Mouse (Mus musculus): Measurements from ENCODE around the gene Fbxl13.
A peak's percentile ranks its signal among the peaks of the same experiment; 100 is the strongest.

Gene Fbxl13

DNA sequence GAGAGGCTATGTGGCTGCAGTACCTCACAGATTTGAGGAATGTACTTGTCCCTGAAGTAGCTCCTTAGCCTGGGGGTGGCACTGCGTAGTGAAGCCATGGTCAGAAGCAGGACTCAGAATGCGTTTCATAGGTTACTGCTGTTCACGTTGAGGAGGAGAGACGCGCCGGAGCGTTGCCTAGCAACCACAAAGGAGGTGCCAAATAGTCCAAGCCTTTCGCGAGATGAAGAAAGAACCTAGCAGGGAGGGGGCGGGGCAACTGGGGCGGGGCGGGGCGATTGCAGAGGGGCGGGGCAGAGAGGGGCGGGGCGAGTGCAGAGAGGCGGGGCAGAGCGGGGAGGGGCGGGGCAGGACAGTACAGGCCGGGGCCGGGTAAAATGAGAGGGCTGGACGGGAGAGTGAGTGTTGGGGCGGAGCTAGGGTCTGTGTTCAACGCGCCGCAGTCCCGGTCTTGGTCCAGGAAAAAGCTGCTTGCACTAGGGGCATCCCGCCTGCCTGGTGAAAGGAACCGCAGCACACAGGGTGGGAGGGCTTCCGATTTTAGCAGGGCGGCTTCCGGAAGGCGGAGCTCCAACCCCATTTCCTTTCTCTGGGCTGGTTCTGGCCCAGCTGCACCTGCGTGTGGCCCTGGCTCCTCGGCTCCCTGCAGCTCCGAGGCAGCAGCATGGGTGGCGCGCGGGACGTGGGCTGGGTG, at the start of gene Fbxl13, which contains the start of gene Armc10:
Fbxl13 (minus strand) TSS at position 196 of the 694 bp plus-strand sequence.
Armc10 (plus strand) TSS at position 375 of the 694 bp plus-strand sequence.
- DNase-seq: peak; percentile 86

DNA sequence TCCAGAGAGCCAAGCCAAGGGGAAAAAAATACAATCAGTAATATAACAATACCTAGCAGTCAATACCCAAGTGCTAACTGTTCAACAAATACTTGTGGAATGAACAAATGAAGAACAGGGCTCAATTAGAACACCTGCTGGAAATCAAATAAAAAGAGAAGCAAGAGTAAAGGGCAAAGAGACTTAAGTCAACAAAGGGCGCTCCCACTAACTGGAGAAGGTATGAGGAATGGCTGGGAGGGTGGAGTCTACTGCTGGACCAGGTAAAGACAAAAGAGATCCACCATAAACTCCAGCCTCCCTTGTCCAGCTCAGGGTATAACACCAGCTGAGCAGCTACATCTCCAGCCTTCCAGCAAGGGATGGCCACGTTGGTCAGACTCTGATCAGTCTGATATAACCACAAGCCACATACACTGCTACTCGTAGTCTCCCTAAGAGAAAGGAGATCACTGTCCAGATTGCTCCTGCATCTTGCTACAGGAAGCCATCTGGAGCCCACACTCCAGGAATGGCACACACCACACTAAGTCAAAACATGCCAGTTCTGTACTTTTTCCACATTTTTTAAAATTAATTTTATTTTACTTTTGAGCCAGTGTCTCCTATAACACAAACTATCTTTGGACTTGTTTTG, 49.5 kb upstream of the Fbxl13 start:
- no peak for DNase-seq

DNA sequence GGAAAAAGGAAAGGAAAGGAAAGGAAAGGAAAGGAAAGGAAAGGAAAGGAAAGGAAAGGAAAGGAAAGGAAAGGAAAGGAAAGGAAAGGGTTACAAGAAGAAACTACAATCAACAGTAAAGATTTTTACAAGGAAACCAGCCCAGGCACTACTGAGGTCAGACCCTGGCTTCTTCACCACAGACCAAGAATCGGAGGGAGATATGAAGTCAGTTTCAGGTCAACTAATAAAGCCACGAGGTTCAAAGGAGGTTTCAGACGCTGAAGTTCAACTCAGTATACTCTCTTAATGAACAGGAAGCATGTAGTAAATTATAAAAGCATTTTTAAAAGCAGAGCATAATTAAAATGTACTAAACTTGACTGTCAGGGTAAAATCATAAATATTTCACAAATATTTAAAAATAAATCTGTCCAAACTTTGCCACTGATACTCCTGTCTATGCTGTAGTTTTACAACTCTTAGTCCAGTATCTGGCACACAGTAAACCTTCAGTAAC, 48.0 kb upstream of the Fbxl13 start:
- no peak for DNase-seq

DNA sequence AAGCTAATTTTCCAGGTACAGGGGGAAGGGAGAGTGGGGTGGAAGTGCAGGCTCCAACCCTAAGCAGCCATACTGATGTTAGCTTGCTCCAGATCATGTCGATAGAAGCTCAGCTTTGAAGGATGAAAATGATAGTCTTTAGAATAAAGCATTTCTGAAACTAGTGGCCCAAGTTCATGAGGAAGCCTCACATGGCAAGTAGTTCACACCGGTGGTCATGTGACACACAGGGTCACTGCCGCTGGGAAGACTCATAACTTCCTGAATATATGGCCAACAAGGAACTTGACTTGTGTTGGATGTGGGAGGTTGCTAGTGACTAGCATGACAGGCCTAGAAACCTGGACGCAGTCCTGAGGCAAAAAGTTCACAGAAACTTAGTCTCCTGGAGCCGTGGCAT, 46.8 kb upstream of the Fbxl13 start:
- DNase-seq: no peak

DNA sequence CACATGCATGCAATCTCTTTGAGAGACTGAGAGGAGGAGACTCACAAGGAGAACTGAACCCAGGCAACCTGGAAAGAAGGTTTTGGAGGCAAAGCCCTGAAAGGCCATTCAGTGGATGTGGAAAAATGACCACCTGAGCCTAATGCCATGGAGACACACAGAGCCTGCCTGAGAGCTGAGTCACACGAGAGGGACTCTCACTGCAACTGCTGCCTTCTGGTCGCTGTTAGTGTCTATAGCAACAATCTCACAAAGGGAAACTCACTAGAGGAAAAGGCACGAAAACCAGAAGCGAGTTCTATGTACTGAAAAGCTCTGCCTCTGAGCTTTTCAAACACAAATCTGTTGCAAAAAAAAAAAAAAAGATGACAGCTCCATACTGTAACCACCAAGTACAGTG, 41.6 kb upstream of the Fbxl13 start:
- no peak for DNase-seq

DNA sequence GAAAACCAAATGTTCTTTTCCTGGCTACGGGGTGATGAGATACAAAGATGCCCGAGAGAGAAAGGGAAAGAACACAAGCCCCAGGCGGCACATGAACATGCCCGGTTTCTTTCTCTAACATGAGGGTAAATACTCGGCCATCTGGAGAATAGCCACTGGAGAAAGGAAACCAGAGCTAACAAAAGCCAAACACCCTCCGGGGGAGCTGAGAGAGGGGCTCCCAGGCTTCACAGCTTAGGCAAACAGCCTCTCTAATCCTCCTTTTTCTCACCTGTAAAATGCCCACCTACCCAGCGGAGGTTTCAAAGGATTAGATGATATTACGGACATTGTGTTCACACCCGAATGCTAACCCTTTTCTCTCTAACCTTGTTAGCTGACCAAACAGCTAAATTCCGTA, 39.6 kb upstream of the Fbxl13 start:
- no peak for DNase-seq

DNA sequence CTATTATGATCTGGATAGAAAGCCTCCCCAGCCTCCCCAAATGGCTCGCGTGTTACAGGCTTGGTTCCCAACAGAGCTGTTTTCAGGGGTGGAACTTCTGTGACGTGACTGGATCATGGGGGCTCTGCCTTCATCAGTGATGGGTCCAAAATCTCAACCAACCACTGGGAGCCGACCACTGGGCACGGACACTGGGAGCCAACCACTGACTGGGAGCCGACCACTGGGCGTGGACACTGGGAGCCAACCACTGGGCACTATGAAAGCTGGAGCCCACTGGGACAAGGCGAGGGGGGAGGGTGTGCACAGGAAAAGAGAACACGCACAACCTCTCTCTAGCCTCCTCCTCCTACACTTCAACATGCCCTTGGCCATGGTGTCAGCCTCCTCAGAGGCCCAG, 38.4 kb upstream of the Fbxl13 start:
- DNase-seq: no peak

DNA sequence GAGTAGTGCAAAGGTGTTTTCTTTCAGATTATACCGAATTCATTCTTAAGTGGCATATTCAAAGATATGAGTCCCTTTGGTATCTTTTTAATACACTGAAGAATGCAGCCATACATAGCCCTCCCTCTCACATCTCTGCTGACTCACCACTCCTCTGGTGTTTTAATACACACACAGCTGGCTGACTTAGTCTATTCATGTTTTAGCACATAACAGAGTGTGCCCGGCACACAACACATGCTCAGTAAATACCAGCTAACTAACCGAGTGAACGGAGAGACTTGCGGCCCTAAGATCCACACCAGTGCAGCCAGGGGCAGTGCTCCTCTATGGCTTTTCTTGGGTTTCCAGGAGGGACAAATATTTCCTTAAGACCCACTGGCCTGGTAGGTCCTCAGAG, 35.5 kb upstream of the Fbxl13 start:
- no peak for DNase-seq

DNA sequence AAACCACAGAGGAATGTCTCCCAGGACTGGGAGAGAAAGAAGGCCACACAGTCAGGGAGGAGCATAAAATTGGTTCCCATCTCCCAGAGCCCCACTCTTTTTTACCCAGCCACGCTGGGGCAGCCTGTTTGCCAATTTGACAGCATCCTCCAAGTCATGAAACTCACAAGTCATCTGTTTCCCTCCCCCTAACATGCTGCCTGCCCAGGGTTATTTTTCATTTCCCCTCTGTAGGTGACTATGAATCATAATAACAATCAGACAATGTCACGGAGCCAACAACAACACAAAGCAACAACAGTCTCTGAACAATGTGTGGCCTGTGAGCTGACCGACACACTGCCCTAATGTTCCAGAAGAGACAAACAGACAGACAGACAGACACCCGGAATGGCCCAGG, 34.6 kb upstream of the Fbxl13 start:
- DNase-seq: no peak

DNA sequence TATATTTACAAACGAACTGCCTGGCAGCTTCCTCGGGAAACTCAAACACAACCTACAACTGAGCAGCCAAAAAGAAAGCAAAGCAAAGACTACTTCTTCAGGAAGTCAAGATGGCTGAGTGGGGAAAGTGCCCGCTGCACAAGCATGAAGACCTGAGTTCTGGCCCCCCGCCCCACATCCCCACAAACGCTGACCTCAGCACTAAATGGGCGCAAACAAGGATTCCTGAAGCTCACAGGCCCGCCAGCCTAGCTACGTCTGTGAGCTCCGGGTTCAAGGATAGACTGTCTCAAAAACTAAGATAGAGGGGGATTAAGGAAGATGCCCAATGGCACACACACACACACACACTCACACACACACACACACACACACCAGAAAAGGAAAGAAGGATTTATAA, 32.9 kb upstream of the Fbxl13 start:
- no peak for DNase-seq

DNA sequence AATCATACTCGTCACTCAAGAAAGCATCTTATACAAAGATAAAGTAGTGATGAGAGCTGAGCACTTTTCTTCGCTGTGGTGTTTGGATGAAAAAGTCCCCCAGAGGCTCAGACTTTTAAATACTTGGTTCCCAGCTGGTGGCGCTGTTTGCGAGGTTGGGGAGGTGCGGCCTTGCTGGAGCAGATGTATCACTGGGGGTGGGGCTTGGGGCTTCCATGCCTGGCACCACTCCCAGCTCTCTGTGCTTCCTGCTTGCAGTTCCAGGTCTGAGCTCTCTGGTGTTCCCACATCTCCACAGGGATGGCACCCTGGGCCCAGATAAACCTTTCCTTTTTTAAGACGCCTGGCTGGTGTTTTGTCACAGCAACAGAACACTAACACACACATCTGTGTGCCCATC, 32.5 kb upstream of the Fbxl13 start:
- no peak for DNase-seq

DNA sequence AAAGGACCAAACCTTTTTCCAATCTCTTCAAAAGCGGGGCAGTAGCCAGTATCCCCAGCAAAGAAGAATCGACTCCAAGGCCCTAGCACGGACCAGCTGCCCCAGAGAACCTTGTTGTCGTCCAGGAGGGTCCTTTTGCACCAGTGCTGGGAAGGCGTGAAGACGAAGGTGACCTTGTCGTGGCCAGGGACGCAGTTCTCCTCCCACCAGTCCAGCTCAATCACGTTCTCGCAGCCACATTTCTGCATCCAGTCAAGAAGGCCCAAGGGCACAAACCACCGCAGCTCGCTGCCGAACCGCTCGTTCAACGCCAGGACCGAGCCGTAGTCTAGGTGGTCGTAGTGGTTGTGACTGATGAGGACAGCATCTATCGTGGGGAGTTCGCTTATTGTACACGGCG, 30.1 kb upstream of the Fbxl13 start:
- DNase-seq: no peak

DNA sequence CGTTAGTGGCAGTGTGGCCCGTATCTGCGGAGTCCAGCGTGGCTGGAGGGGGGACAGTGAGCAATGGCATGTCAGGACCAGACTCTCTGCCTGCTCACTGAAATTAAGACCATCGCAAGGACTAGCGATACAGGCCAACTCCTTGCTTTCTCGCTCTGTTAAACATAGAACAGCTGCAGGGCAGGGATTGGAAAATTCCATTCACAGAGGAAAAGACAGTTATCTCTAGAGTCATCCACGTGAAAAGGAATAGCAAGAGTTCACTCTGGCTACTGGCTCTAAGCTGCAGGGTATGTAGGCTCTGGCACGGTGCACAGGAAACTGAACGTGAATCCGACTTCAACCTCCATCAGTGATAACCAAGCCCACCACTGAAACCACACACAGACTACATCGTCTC, 29.6 kb upstream of the Fbxl13 start:
- no peak for DNase-seq

DNA sequence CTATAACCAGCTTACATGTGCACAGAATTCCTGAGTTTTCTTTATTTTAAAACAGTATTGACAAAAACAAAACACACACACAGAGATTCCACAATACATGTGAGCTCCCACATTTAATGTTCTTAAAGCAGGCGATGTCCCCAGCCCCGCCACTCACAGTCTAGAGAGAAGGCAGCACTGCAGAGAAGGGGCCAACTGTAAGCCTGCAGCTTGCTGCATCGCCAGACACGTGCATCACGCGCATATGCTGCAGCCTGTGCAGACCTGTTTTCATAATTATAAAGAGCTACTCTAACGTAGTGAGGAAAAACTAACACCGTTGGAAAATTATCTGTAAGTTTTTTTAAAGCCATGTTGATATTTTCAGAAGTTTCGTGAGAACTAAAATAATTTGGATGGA, 28.3 kb upstream of the Fbxl13 start:
- no peak for DNase-seq

DNA sequence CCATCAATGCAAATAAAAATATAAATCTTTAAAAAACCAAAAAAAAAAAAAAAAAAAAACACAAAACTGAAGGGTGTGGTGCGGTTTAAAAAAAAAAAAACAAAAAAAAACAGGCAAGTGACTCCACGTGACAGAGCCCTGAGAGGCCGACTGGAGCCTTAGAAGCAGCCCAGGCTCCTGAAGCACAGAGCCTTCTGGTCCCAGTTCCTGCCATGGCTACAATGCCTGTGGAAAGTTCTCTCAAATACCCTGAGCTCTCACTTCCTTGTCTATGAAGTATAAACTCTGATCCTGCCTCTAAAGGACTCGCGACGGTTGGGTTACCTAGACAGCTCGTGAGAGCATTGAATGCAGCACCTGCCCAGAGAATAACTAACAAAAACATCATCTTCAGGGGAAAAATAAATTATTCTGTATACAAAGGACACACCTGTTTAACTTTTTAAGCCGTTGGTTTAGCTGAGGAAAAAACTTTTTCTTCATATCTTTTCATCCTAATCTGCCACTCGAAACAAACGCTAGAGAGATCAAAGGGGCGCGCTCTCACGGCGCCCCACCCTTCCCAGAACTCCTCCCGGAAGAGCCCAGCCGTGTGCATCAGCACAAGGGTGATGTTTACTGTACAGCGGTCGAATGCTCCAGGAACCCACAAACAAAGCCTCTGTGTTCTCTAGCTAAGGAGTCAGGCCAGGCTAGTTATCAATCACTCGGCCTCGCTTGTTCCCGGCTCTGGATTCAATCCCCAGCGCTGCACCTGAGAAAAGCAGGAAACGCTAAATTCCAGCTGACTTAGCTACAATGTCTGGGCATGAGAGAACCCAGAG, 27.6 kb upstream of the Fbxl13 start:
- peak; percentile 26 to 41 for DNase-seq

DNA sequence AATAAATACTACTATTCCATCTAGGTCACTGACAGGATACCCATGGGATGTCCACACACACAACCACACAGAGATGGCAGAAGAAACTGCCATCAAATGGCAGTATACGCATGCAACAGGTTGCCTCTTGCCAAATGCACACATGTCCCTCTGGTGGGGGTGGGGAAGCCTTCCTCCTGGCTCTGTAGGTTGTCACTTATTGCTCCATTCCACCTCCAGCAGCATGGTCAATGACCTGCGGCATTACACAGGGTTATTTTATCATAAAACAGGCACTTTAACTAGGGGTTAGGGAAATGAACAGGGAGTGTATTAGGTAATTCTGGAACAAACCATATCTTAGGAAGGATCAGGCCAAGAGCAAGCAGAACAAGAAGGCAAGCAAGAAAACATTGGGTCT, 23.9 kb upstream of the Fbxl13 start:
- no peak for DNase-seq

DNA sequence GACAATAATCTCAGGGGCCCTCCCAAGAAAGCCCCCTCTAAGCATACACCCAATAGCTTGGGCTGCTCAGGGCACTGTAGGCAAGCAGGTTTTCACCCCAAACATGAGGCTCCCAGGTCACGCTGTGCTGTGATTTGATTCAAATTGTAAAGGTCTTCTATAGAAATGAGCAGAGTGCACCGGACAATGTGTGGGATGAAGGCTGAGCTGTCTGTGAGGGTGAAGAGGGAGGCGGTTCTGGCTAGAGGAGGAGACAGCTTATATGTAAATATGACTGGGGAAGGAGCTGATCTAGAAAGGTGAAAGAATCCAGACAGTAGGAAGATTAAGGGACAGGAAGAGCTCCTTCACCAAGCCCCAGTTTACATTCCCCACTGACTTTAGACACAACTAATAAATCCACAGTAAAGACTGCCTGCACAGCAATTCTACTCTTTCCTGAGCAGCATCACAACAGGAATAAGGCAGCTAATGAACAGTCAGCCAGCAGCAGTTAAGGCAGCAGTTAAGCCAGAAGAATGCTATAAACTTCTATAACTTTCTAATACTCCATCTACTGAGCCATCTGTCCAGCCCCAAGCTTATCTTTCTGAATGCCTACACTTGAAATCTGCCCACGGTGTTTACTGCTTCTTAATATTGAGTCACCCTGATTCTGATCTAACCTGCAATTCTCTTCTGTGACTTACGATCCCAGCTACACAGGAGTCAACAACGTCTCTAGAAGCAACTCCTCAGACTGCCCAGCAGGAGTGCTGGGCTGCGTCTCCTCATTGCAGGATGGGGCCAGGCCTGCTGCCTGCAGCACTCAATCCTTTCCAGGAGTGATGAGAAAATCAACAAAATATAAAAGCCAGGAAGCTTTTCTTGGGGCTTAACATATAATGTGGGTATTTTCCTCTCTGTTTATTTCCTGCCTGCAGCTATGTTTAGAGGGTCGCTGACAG, 22.0 kb upstream of the Fbxl13 start:
- DNase-seq: no peak

DNA sequence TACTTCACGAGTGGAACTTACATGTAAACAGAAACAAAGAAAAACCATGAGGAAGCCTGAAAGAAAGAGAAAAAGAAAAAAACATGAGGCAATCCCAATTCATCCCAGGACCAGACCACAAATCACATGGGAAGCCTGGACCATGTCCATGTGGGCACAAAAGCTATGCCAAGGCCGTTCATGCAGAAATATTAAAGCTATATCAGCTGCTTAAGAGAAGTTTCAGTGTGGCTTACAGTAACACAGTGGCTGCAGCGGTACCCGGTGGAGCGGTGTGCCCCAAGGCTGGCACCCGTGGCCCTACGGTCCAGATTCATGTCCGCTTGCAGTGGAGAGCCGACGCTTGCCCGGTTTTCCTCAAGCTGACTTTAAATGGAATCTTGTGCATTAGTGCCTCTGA, 17.6 kb upstream of the Fbxl13 start:
- DNase-seq: no peak

DNA sequence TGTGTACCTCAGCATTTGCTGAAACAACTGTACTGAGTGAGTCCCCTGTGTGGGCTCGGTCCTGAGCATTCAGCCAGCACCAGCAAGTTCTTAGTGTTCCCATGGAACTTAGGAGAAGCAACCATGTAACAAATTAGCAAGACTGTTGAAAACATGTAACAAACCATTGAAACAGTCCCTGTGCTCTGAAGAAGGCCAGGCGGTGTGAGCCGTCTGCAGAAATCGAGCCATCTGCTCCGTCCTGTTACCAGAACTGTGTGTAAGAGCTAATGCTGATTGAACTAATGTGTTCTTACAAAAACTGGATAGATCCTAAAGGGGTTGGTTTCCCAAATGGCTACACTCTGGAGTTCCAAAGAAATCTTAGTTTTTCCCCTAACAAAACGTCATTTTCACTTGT, 15.4 kb upstream of the Fbxl13 start:
- DNase-seq: no peak

DNA sequence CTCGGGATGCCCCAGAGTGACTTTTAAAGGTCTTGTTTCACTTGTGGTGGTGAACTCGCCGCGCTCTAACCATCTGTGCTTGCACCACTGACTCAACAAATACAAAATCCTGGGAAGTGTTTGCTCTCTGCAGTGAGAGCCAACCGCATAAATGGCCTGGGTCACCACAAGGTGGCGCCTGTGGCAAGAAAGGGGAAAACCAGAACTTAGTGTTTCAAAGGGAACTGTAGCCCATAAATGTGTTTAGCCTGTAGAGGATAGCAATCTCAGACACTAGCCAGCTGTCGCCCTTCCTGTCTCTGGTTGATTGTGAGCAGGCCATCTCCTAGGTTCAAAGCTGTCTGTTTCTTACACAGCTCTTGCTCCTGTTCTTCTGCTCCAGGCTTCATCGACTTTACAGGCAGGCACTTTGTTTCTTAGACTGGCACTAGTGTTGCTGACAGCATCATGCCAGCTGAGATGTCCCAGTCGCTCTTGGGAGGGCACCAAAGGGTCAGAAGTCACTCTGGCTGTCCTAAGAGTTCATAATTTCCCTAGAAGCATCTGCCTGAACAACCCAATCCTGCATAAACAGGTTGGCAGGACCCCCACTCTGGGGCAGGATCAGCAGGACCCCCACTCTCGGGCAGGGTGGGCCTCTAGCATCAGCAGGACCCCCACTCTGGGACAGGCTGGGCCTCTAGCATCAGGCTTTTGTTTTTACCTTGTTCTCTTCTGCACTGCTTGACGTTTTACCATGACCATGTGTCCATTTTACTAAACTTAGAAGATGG, 13.4 kb upstream of the Fbxl13 start:
- peak; percentile 78 to 82 for DNase-seq

DNA sequence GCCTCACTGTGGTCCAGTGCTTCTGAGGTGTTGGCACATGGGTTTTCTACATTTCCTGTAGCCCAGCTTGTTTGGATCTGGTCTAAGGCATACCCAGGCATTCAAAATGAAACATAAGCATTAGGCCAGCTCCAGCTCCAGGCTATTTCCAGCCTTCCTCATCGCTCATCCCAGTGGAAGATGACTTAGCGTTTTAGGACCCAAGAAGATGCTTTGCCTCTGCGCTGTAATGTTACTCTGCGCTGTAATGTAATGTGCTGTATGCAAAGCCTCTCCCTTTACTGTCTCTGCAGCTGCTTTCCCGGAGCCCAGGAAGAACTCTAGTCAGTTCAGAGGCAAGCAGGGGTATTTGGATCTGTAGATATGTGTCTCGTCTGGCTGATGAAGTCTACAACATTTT, 12.6 kb upstream of the Fbxl13 start:
- no peak for DNase-seq

DNA sequence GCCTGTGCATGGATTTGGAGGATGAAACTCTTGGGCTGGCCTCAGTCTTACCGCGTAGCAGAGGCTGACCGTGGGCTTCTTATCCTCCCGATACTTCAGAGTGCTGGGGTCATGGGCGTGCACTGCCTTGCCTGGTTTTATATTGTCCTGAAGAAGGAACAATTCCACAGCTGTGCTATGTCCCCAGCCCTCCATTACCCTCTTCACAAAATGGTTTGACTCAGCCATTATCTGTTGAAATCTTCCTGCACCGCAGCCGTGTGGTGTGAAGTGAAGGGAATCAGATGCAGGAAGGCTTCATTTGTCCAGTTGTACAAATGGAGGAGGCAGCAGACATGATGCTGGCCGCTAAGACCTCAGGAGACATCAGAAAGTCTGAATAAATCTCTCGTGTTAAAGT, 11.5 kb upstream of the Fbxl13 start:
- no peak for DNase-seq
